Mouse (Mus musculus) left cerebral cortex, postnatal 4 days (tissue): ENCODE data around the gene Cdyl2. TPM values are rescaled to one million over a fixed set of nuclear protein-coding genes. Genes with fewer than 3 reads are reported as not detected.

Experiments used
- DNase-seq: peaks from one replicate; pipeline ENCODE4 v3.0.0-alpha.2; 2022
- intact Hi-C: fragments of 180-260 bp; cut with DNase I; formaldehyde crosslinking; loops from one replicate; pipeline ENCODE4 v1.15.1; 2025
- total RNA-seq, 2 experiments: library from RNA; stranded (reverse); gene quantifications; 2 replicates each; pipeline ENCODE4 v1.2.3; 2021

Gene Cdyl2
- total RNA-seq, 2 experiments from 2014 or later, result 18.4 to 20.8 TPM

GRCm38 (mm10) chr8:116623591-116623990 is 109.2 kb downstream of the Cdyl2 start:
- no peak for DNase-seq
- intact Hi-C loops, result no loop called here

GRCm38 (mm10) chr8:116622326-116622725 is 110.5 kb downstream of the Cdyl2 start:
- intact Hi-C loops, result no loop called here

GRCm38 (mm10) chr8:116621158-116621961 is 111.4 kb downstream of the Cdyl2 start:
- intact Hi-C loops, result no loop called here
- peak; percentile 15 for DNase-seq

More at GRCm38 (mm10) chr8:116622326-116622725, 110.5 kb downstream of the Cdyl2 start:
- no peak for DNase-seq

- intact Hi-C loops, result no loop called here
- DNase-seq, result peak; percentile 33
Observed at GRCm38 (mm10) chr8:116619686-116620320, 113.0 kb downstream of the Cdyl2 start.

- intact Hi-C loops, result no loop called here
- no peak for DNase-seq
Observed at GRCm38 (mm10) chr8:116619221-116619620, 113.6 kb downstream of the Cdyl2 start.

GRCm38 (mm10) chr8:116618797-116619196 is 114.0 kb downstream of the Cdyl2 start:
- intact Hi-C loops, result no loop called here
- no peak for DNase-seq

GRCm38 (mm10) chr8:116617891-116618290 is 114.9 kb downstream of the Cdyl2 start:
- intact Hi-C loops, result no loop called here
- no peak for DNase-seq

GRCm38 (mm10) chr8:116616369-116616768 is 116.4 kb downstream of the Cdyl2 start:
- no peak for DNase-seq
- intact Hi-C loops, result no loop called here

GRCm38 (mm10) chr8:116614901-116615300 is 117.9 kb downstream of the Cdyl2 start:
- DNase-seq, result peak; percentile 81
- intact Hi-C loops, result no loop called here

- intact Hi-C loops, result no loop called here
- DNase-seq, result no peak
Observed at GRCm38 (mm10) chr8:116606171-116606570, 126.6 kb downstream of the Cdyl2 start.

GRCm38 (mm10) chr8:116602806-116603205 is 130.0 kb downstream of the Cdyl2 start:
- DNase-seq, result no peak

GRCm38 (mm10) chr8:116599728-116600127 is 133.1 kb downstream of the Cdyl2 start:
- intact Hi-C loops, result no loop called here
- DNase-seq, result no peak

More at GRCm38 (mm10) chr8:116602806-116603205, 130.0 kb downstream of the Cdyl2 start:
- intact Hi-C loops, result no loop called here

- intact Hi-C loops, result no loop called here
- DNase-seq, result no peak
Observed at GRCm38 (mm10) chr8:116591226-116591625, 141.6 kb downstream of the Cdyl2 start.

- intact Hi-C loops, result no loop called here
- DNase-seq, result no peak
Observed at GRCm38 (mm10) chr8:116590546-116590945, 142.2 kb downstream of the Cdyl2 start.

- DNase-seq, result no peak
Observed at GRCm38 (mm10) chr8:116590106-116590505, 142.7 kb downstream of the Cdyl2 start.

GRCm38 (mm10) chr8:116587616-116588468 is 144.9 kb downstream of the Cdyl2 start:
- no peak for DNase-seq
- intact Hi-C loops, result no loop called here

More at GRCm38 (mm10) chr8:116590106-116590505, 142.7 kb downstream of the Cdyl2 start:
- intact Hi-C loops, result no loop called here

- intact Hi-C loops, result no loop called here
- DNase-seq, result no peak
Observed at GRCm38 (mm10) chr8:116581318-116582019, 151.3 kb downstream of the Cdyl2 start.

GRCm38 (mm10) chr8:116576732-116577131 is 156.1 kb downstream of the Cdyl2 start:
- intact Hi-C loops, result no loop called here
- DNase-seq, result no peak

GRCm38 (mm10) chr8:116573085-116573484 is 159.7 kb downstream of the Cdyl2 start:
- intact Hi-C loops, result no loop called here
- no peak for DNase-seq

- DNase-seq, result no peak
- intact Hi-C loops, result no loop called here
Observed at GRCm38 (mm10) chr8:116552778-116553177, 180.0 kb downstream of the Cdyl2 start.
